Mouse (Mus musculus) right cerebral cortex, adult 2 months (tissue): Measurements from ENCODE around the gene 4930404H24Rik.

ENCODE experiments used
- DNase-seq, 2 experiments: peaks; one replicate each; pipeline ENCODE4 v3.0.0; 2021 to 2022; ENCODE audit warnings: low spot score in 2 of 2

Gene 4930404H24Rik

GRCm38 (mm10) chr2:153529931-153530766, 37.6 kb downstream of the 4930404H24Rik start, which contains the start of gene Nol4l:
Gene Nol4l (minus strand): TSS chr2:153529971.
- DNase-seq: no peak

GRCm38 (mm10) chr2:153530948-153531347, 38.4 kb downstream of the 4930404H24Rik start:
- no peak for DNase-seq

- DNase-seq: no peak
These were observed 41.4 kb downstream of the 4930404H24Rik start for GRCm38 (mm10) chr2:153533981-153534380.

- no peak for DNase-seq
These were observed 46.3 kb downstream of the 4930404H24Rik start for GRCm38 (mm10) chr2:153538898-153539297.

GRCm38 (mm10) chr2:153542936-153543668, 50.5 kb downstream of the 4930404H24Rik start:
- no peak for DNase-seq
